Mouse (Mus musculus) kidney, embryonic 15.5 days (tissue): ENCODE data around the gene Mapkapk2. TPM values are rescaled to one million over a fixed set of nuclear protein-coding genes. Genes with fewer than 3 reads are reported as not detected.

Source experiments
- ATAC-seq: fragments of 200-750 bp; cut with Nextera tagmentation; replicated peaks from 2 replicates; pipeline ENCODE4 v1.8.0; 2017; ENCODE audit warnings: moderate TSS enrichment; ENCODE audit not compliant: low FRiP score
- H3K27ac ChIP-seq: fragments of 300-500 bp; sonication (generic); 2 replicates; pipeline ENCODE4 v1.5.1; 2015; ENCODE audit warnings: mild to moderate bottlenecking, inconsistent platforms
- H3K27me3 ChIP-seq: fragments of 300-500 bp; sonication (generic); 2 replicates; pipeline ENCODE4 v1.6.1; 2015; ENCODE audit warnings: inconsistent platforms
- H3K36me3 ChIP-seq: fragments of 300-500 bp; sonication (generic); 2 replicates; pipeline ENCODE4 v1.6.1; 2015; ENCODE audit warnings: inconsistent platforms
- H3K4me1 ChIP-seq: fragments of 300-500 bp; sonication (generic); 2 replicates; pipeline ENCODE4 v1.6.1; 2015; ENCODE audit warnings: inconsistent platforms
- H3K4me2 ChIP-seq: fragments of 300-500 bp; sonication (generic); 2 replicates; pipeline ENCODE4 v1.6.1; 2015; ENCODE audit warnings: moderate library complexity, mild to moderate bottlenecking, inconsistent platforms
- H3K4me3 ChIP-seq: fragments of 300-500 bp; sonication (generic); replicated peaks from 2 replicates; pipeline ENCODE4 v1.5.1; 2015; ENCODE audit warnings: mild to moderate bottlenecking, inconsistent platforms
- H3K9ac ChIP-seq: fragments of 300-500 bp; sonication (generic); 2 replicates; pipeline ENCODE4 v1.6.1; 2015; ENCODE audit warnings: mild to moderate bottlenecking, inconsistent platforms
- H3K9me3 ChIP-seq: fragments of 300-500 bp; sonication (generic); replicated peaks from 2 replicates; pipeline ENCODE4 v1.6.1; 2016; ENCODE audit warnings: inconsistent platforms
- WGBS: fragments of 180-500 bp; shearing (Covaris S2); methylation state at CpG from one replicate; pipeline ENCODE4 v1.1.7; 2015; ENCODE audit warnings: mixed read lengths; 5-methylcytosine and 5-hydroxymethylcytosine counted together
- polyA plus RNA-seq: library from polyadenylated mRNA; unstranded; fragments of >200 nt; fragmentation: Nextera tagmentation; extraction: Ambion mirVana; gene quantifications from 2 replicates; pipeline ENCODE4 v1.2.1, GENCODE M21; 2015

Gene Mapkapk2
- polyA plus RNA-seq, 1 experiment from 2014 or later: 49.3 TPM

DNA sequence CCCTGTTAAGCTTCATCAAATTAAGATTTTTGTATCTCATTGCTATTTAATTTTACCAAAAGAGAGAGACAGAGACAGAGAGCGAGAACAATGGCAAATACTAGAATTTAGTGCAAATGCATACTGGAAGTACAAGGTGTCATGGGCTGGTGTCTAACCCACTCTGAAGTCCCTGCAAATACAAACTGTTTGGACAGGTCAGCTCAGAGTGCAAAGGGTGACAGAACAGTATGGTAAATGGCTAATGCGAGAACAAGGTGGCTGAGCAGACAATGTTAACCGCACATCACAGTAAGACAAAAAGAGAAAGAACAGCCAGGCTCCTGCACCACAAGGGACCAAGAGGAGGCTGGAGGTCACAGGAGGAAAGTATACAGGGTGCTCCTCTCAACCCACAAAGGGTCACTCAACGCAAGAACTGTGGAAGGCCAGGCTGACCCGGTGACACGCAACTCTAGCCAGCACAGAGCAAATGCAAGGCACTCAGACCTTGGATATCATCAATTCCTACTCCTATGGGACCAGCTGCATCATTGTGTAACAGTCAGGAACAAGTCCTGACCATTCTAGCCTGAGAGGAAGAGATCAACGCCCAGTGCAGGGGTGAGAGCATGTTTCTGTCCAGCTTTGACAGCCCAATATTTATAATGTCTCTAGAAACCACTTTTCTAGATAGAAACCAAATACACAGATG is 22.4 kb downstream of the Mapkapk2 start:
- Histone ChIP-seq H3K27ac (no peak overlapping the region), H3K36me3 (no peaks in the 10 kb centered on the region), H3K9ac (no peak overlapping the region), H3K4me1 (peaks cover 73% of the 10 kb centered on the region), H3K27me3 (no peaks in the 10 kb centered on the region), H3K4me2 (no peak overlapping the region), H3K9me3 (no peaks in the 10 kb centered on the region), H3K4me3 (no peak overlapping the region)
- WGBS: 74% methylated on average over 7 of the region's 7 CpGs
- no peak for ATAC-seq

DNA sequence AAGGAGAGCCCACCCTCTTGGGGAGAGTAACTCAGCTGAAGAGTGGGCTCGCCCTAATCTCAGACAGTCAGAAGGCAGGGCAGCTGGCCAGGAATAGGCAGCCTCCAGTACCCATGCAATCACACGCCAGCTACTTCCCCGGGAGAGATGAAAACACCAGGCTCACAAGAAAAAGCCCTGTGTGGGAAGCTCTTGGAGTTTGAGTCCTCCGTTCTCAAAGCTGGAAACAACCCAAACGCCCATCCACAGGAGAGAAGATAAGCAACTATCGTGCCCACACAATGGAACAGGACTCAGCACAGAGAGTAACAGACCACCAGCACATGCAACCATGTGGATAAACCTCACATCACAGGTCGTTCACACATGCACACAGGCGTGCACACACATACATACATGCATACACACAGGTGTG is 23.1 kb downstream of the Mapkapk2 start:
- ATAC-seq: no peak
- WGBS: 75% methylated on average over 8 of the region's 8 CpGs
- Histone ChIP-seq H3K27ac (0 out of 2 replicates have a peak overlapping the region, but pooled peaks have one; percentile 6), H3K9ac (no peak overlapping the region), H3K4me1 (peaks cover 66% of the 10 kb centered on the region), H3K9me3 (no peaks in the 10 kb centered on the region), H3K4me3 (no peak overlapping the region), H3K4me2 (no peak overlapping the region), H3K27me3 (no peaks in the 10 kb centered on the region), H3K36me3 (no peaks in the 10 kb centered on the region)

- Histone ChIP-seq H3K4me1 (peaks cover 51% of the 10 kb centered on the region), H3K9me3 (no peaks in the 10 kb centered on the region), H3K27ac (no peak overlapping the region), H3K27me3 (no peaks in the 10 kb centered on the region), H3K4me2 (no peak overlapping the region), H3K4me3 (no peak overlapping the region), H3K36me3 (no peaks in the 10 kb centered on the region), H3K9ac (no peak overlapping the region)
- ATAC-seq: no peak
- WGBS: 84% methylated on average over 7 of the region's 7 CpGs
Observed at GRCm38 (mm10) chr1:131072376-131072990, 25.1 kb downstream of the Mapkapk2 start.

- no peak overlapping the region for H3K9ac ChIP-seq
- no peak overlapping the region for H3K4me3 ChIP-seq
- H3K27me3 ChIP-seq: no peaks in the 10 kb centered on the region
- H3K4me2 ChIP-seq: no peak overlapping the region
- ATAC-seq: no peak
- H3K9me3 ChIP-seq: no peaks in the 10 kb centered on the region
- H3K27ac ChIP-seq: no peak overlapping the region
- WGBS: 73% methylated on average over 7 of the region's 7 CpGs
- peaks cover 2% of the 10 kb centered on the region; the same call in 1 of the 2 replicates for H3K36me3 ChIP-seq
- H3K4me1 ChIP-seq: peaks cover 31% of the 10 kb centered on the region
Observed at GRCm38 (mm10) chr1:131069010-131069409, 28.6 kb downstream of the Mapkapk2 start.

- WGBS: 83% methylated on average over 10 of the region's 10 CpGs
- 0 out of 2 replicates have a peak, but pooled peaks have one; percentile 50 for ATAC-seq
- H3K4me2 ChIP-seq: no peak overlapping the region
- peaks cover 2% of the 10 kb centered on the region; the same call in 1 of the 2 replicates for H3K36me3 ChIP-seq
- H3K9me3 ChIP-seq: no peaks in the 10 kb centered on the region
- H3K27me3 ChIP-seq: no peaks in the 10 kb centered on the region
- H3K4me1 ChIP-seq: peaks cover 30% of the 10 kb centered on the region
- H3K4me3 ChIP-seq: no peak overlapping the region
- no peak overlapping the region for H3K27ac ChIP-seq
- no peak overlapping the region for H3K9ac ChIP-seq
Observed at GRCm38 (mm10) chr1:131068011-131068727, 29.5 kb downstream of the Mapkapk2 start.

GRCm38 (mm10) chr1:131064202-131064601 is 33.4 kb downstream of the Mapkapk2 start:
- Histone ChIP-seq H3K27ac (no peak overlapping the region), H3K4me1 (peaks cover 50% of the 10 kb centered on the region), H3K9ac (no peak overlapping the region), H3K27me3 (no peaks in the 10 kb centered on the region), H3K4me3 (no peak overlapping the region), H3K9me3 (no peaks in the 10 kb centered on the region), H3K36me3 (peaks cover 2% of the 10 kb centered on the region; the same call in 1 of the 2 replicates), H3K4me2 (no peak overlapping the region)
- ATAC-seq: no peak
- 71% methylated on average over 6 of the region's 6 CpGs for WGBS

DNA sequence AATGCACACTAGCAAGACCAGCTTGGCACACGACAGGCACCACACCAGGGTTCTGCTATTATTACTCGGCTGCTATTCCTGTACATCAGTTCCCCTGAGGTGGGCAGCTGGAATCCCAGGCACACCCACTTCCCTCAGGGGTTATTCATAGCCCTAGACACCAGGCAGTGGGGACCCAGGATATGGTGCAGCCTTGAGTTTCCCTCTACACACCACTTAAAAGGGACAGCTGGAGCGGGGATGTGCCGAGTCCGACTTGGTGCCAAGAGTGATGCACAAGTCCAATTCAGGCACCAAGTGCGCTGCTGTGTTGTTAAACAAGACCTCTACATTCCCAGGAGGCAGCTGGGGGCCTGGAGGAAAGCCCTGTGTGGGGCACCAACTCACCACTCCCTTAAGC is 34.8 kb downstream of the Mapkapk2 start:
- no peak overlapping the region for H3K9ac ChIP-seq
- ATAC-seq: no peak
- H3K36me3 ChIP-seq: peaks cover 6% of the 10 kb centered on the region
- 80% methylated on average over 6 of the region's 6 CpGs for WGBS
- H3K4me3 ChIP-seq: no peak overlapping the region
- H3K9me3 ChIP-seq: no peaks in the 10 kb centered on the region
- no peak overlapping the region for H3K27ac ChIP-seq
- no peaks in the 10 kb centered on the region for H3K27me3 ChIP-seq
- H3K4me1 ChIP-seq: peaks cover 60% of the 10 kb centered on the region
- H3K4me2 ChIP-seq: no peak overlapping the region

- no peak for ATAC-seq
- H3K9me3 ChIP-seq: no peaks in the 10 kb centered on the region
- peaks cover 14% of the 10 kb centered on the region for H3K36me3 ChIP-seq
- H3K27me3 ChIP-seq: no peaks in the 10 kb centered on the region
- 83% methylated on average over 7 of the region's 7 CpGs for WGBS
- no peak overlapping the region for H3K27ac ChIP-seq
- no peak overlapping the region for H3K9ac ChIP-seq
- H3K4me3 ChIP-seq: no peak overlapping the region
- peaks cover 60% of the 10 kb centered on the region for H3K4me1 ChIP-seq
- H3K4me2 ChIP-seq: no peak overlapping the region
Observed at GRCm38 (mm10) chr1:131061740-131062254, 35.8 kb downstream of the Mapkapk2 start.

- Histone ChIP-seq H3K9me3 (no peaks in the 10 kb centered on the region), H3K4me2 (no peak overlapping the region), H3K27me3 (no peaks in the 10 kb centered on the region), H3K36me3 (peaks cover 26% of the 10 kb centered on the region), H3K4me1 (peaks cover 60% of the 10 kb centered on the region), H3K4me3 (no peak overlapping the region), H3K27ac (peak overlapping the region; percentile 15; the same call in 1 of the 2 replicates), H3K9ac (no peak overlapping the region)
- 48% methylated on average over 13 of the region's 13 CpGs for WGBS
- peak; percentile 61; the same call in 1 of the 2 replicates for ATAC-seq
Observed at GRCm38 (mm10) chr1:131060290-131061253, 37.1 kb downstream of the Mapkapk2 start.

DNA sequence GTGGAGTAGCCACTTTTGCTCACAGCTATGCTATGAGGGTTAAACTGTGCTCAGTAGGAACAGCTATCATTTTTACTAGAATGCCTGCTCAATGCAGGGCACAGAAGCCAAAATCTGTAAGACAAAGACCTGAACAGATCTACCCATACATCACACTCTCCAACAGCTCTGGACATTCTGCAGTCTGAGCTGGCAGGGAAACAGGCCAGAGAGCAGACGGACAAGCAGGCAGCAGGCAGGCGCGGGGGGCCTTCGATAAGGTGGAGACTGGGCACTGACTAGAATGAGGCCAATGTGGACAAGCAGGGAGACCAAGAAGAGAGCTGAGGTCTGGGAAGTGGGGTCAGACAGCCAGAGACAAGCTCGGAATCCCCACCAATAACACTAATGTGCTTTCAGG is 37.8 kb downstream of the Mapkapk2 start:
- H3K4me1 ChIP-seq: peaks cover 60% of the 10 kb centered on the region

DNA sequence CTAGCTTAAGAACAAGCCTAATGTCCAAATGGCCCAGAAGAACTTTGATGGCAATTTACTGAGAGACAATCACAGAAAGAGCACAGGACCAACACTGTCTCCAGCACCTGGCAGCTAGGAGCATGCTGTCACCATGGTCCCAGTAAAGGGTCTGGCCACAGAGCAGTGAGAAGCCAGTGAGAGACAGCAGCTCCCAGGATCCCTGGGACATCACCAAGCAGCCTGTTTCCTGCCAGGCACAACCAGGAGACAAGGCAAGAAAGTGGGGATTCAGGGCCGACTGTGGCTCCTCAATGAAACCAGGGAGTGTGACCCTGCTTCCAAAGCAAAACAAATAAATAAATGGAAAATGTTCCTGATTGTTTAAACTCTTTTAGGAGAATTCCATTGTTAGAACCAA is 38.2 kb downstream of the Mapkapk2 start:
- H3K27me3 ChIP-seq: no peaks in the 10 kb centered on the region
- H3K27ac ChIP-seq: no peak overlapping the region
- ATAC-seq: no peak
- H3K36me3 ChIP-seq: peaks cover 38% of the 10 kb centered on the region
- WGBS: 42% methylated on average over 1 of the region's 1 CpGs
- H3K9ac ChIP-seq: no peak overlapping the region
- no peaks in the 10 kb centered on the region for H3K9me3 ChIP-seq
- peaks cover 58% of the 10 kb centered on the region for H3K4me1 ChIP-seq
- no peak overlapping the region for H3K4me2 ChIP-seq
- no peak overlapping the region for H3K4me3 ChIP-seq

More for the DNA sequence above, 37.8 kb downstream of the Mapkapk2 start:
- H3K27me3 ChIP-seq: no peaks in the 10 kb centered on the region
- H3K36me3 ChIP-seq: peaks cover 34% of the 10 kb centered on the region
- no peaks in the 10 kb centered on the region for H3K9me3 ChIP-seq
- no peak overlapping the region for H3K4me2 ChIP-seq
- no peak overlapping the region for H3K27ac ChIP-seq
- H3K9ac ChIP-seq: no peak overlapping the region
- no peak overlapping the region for H3K4me3 ChIP-seq
- ATAC-seq: no peak
- WGBS: 93% methylated on average over 5 of the region's 5 CpGs
